In the genomic region with DNA sequence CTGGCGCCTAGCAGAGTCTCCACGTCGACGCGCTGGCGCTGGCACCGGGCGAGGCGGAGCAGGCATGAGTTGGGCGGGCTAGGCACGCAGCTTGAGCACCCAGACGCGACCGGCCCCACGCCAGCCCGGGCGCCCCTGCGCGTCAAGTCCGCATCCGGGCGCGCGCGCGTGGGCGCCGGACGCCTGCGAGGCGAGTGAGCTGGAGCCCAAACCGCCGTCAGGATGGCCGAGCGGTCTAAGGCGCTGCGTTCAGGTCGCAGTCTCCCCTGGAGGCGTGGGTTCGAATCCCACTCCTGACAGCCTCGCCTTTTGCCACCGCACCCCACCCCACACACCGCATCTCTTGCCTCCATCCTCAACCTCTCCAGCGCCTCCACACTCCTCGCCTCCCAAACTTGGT, we compare ENCODE assay signal across 7 mouse cellular contexts. TPM values are rescaled to one million over a fixed set of nuclear protein-coding genes. Genes with fewer than 3 reads are reported as not detected.
DNase-seq lines count a peak whose midpoint lies in the region; ATAC-seq lines count a peak whose summit lies in the region.
"Not testable (repeated sequence)": the region's sequence is repeated elsewhere in the genome, so short reads cannot be mapped to it uniquely, and the experiment has no call there.

No protein-coding gene starts in this region.

- H3K27me3 ChIP-seq in forebrain, embryonic 15.5 days, result peaks cover 38% of the 10 kb centered on the region
- H3K27me3 ChIP-seq in kidney, embryonic 16.5 days (ENCODE audit: insufficient read depth, low read length), result peaks cover 31% of the 10 kb centered on the region
- H3K27me3 ChIP-seq in limb, embryonic 13.5 days, result peaks cover 58% of the 10 kb centered on the region
- peaks cover 42% of the 10 kb centered on the region for H3K27me3 ChIP-seq in midbrain, embryonic 15.5 days (replicated peaks)

- intact Hi-C loops in heart, postnatal 10 days (cut with DNase I), result not testable (repeated sequence)

- H3K4me3 ChIP-seq in forebrain, embryonic 15.5 days, result peak overlapping the region; percentile 31
- H3K4me3 ChIP-seq in kidney, embryonic 16.5 days (ENCODE audit: low read length), result peak overlapping the region; percentile 36
- peak overlapping the region; percentile 37 for H3K4me3 ChIP-seq in limb, embryonic 13.5 days
- peak overlapping the region; percentile 17; the same call in 1 of the 2 replicates for H3K4me3 ChIP-seq in midbrain, embryonic 15.5 days

- ATAC-seq in forebrain, embryonic 15.5 days (replicated peaks), result peak; percentile 24
- peak; percentile 1 for ATAC-seq in kidney, embryonic 16.5 days (ENCODE audit: low FRiP score, low TSS enrichment)
- peak; percentile 9; the same call in 1 of the 2 replicates for ATAC-seq in limb, embryonic 13.5 days (ENCODE audit: low FRiP score, low read depth)
- peak; percentile 25 for ATAC-seq in midbrain, embryonic 15.5 days (replicated peaks)

- not testable (repeated sequence) for H3K9ac ChIP-seq in forebrain, embryonic 15.5 days (replicated peaks); kidney, embryonic 16.5 days (replicated peaks; ENCODE audit: low read length); limb, embryonic 13.5 days; midbrain, embryonic 15.5 days

- DNase-seq in adrenal gland, postnatal 25 days, result peak; percentile 29
- DNase-seq in heart, postnatal 10 days, result peak; percentile 48 to 53
- peak; percentile 57 to 65 for DNase-seq in spleen, postnatal 10 days (ENCODE audit: low spot score in 2 of 2)

- H3K9me3 ChIP-seq in forebrain, embryonic 15.5 days; kidney, embryonic 16.5 days (ENCODE audit: low read length); limb, embryonic 13.5 days; midbrain, embryonic 15.5 days: not testable (repeated sequence)

- H3K27ac ChIP-seq in forebrain, embryonic 15.5 days (replicated peaks); kidney, embryonic 16.5 days (ENCODE audit: low read length); limb, embryonic 13.5 days; midbrain, embryonic 15.5 days: not testable (repeated sequence)

- H3K36me3 ChIP-seq in forebrain, embryonic 15.5 days; kidney, embryonic 16.5 days (ENCODE audit: insufficient read depth, low read length); limb, embryonic 13.5 days; midbrain, embryonic 15.5 days (replicated peaks): not testable (repeated sequence)

- WGBS in forebrain, embryonic 15.5 days, result 7% methylated on average over 32 of the region's 45 CpGs
- WGBS in kidney, embryonic 16.5 days, result 7% methylated on average over 26 of the region's 45 CpGs
- 5% methylated on average over 31 of the region's 45 CpGs for WGBS in limb, embryonic 13.5 days
- WGBS in midbrain, embryonic 15.5 days, result 6% methylated on average over 32 of the region's 45 CpGs

- H3K4me1 ChIP-seq in forebrain, embryonic 15.5 days; kidney, embryonic 16.5 days (ENCODE audit: insufficient read depth, low read length); limb, embryonic 13.5 days; midbrain, embryonic 15.5 days: not testable (repeated sequence)

- peak overlapping the region; percentile 34 for H3K4me2 ChIP-seq in forebrain, embryonic 15.5 days (replicated peaks)
- peak overlapping the region; percentile 37; the same call in 1 of the 2 replicates for H3K4me2 ChIP-seq in kidney, embryonic 16.5 days (replicated peaks; ENCODE audit: low read depth, low read length)
- H3K4me2 ChIP-seq in limb, embryonic 13.5 days (replicated peaks), result peak overlapping the region; percentile 52
- peak overlapping the region; percentile 32 for H3K4me2 ChIP-seq in midbrain, embryonic 15.5 days

RNA-seq across cellular contexts. Expression of gene Fcgr3, which starts 1.0 kb away (rescaled TPM):
- 5.5 and 7.4 TPM in 2 replicates for total RNA-seq in adrenal gland, postnatal 25 days (2021)
- polyA plus RNA-seq in forebrain, embryonic 15.5 days (2015; fragmentation: Nextera tagmentation; extraction: Ambion mirVana), result 8.7 and 8.8 TPM in 2 replicates
- total RNA-seq in heart, postnatal 10 days (2021), result 1 to 10 TPM; 7.4 to 8.9 TPM
- polyA plus RNA-seq in kidney, embryonic 16.5 days (2015; fragmentation: Nextera tagmentation; extraction: Ambion mirVana), result 8.8 and 9.0 TPM in 2 replicates
- polyA plus RNA-seq in limb, embryonic 13.5 days (2015; fragmentation: Nextera tagmentation; extraction: Ambion mirVana), result 8.7 and 9.2 TPM in 2 replicates
- polyA plus RNA-seq in midbrain, embryonic 15.5 days (2015; fragmentation: Nextera tagmentation; extraction: Ambion mirVana), result 10.7 and 11.7 TPM in 2 replicates

RNA-seq across cellular contexts. Expression of gene Fcgr4, which starts 47.0 kb away (rescaled TPM):
- total RNA-seq in adrenal gland, postnatal 25 days (2021), result 0.76 and 1.6 TPM in 2 replicates
- 0.34 and 0.36 TPM in 2 replicates for polyA plus RNA-seq in forebrain, embryonic 15.5 days (2015; fragmentation: Nextera tagmentation; extraction: Ambion mirVana)
- total RNA-seq in heart, postnatal 10 days (2021), result not detected
- polyA plus RNA-seq in kidney, embryonic 16.5 days (2015; fragmentation: Nextera tagmentation; extraction: Ambion mirVana), result 0.87 and 1.3 TPM in 2 replicates
- 0.34 and 0.64 TPM in 2 replicates for polyA plus RNA-seq in limb, embryonic 13.5 days (2015; fragmentation: Nextera tagmentation; extraction: Ambion mirVana)
- polyA plus RNA-seq in midbrain, embryonic 15.5 days (2015; fragmentation: Nextera tagmentation; extraction: Ambion mirVana), result 0.53 and 0.54 TPM in 2 replicates

RNA-seq across cellular contexts. Expression of gene Cfap126, which starts 48.0 kb away (rescaled TPM):
- 2.3 and 4.5 TPM in 2 replicates for total RNA-seq in adrenal gland, postnatal 25 days (2021)
- 4.0 and 10.3 TPM in 2 replicates for polyA plus RNA-seq in forebrain, embryonic 15.5 days (2015; fragmentation: Nextera tagmentation; extraction: Ambion mirVana)
- total RNA-seq in heart, postnatal 10 days (2021), result 1 to 10 TPM in 1 of 2 experiments, under 1 TPM in 1; 0.67 to 1.6 TPM
- polyA plus RNA-seq in kidney, embryonic 16.5 days (2015; fragmentation: Nextera tagmentation; extraction: Ambion mirVana), result 2.9 and 3.0 TPM in 2 replicates
- 0.86 and 1.5 TPM in 2 replicates for polyA plus RNA-seq in limb, embryonic 13.5 days (2015; fragmentation: Nextera tagmentation; extraction: Ambion mirVana)
- 6.5 and 9.0 TPM in 2 replicates for polyA plus RNA-seq in midbrain, embryonic 15.5 days (2015; fragmentation: Nextera tagmentation; extraction: Ambion mirVana)
